Mouse (Mus musculus) c-Kit-positive CD71-negative TER-119-negative erythroid progenitor cells, embryonic 14.5 days (primary cell): ENCODE measurements around the gene Gm10912.
A peak's percentile ranks its signal among the peaks of the same experiment; 100 is the strongest.
"Not testable (repeated sequence)": the region's sequence is repeated elsewhere in the genome, so short reads cannot be mapped to it uniquely, and the experiment has no call there.

Experiments used
- DNase-seq: peaks from one replicate; pipeline ENCODE4 v3.0.0-alpha.2; 2013; ENCODE audit warnings: low read depth

Gene Gm10912

GRCm38 (mm10) chr2:104068450-104068849 is 2.8 kb downstream of the Gm10912 start, which contains the start of gene Gm10799:
Gene Gm10799, minus strand, starts transcription at chr2:104068550.
- not testable (repeated sequence) for DNase-seq

- DNase-seq: peak; percentile 32
These were observed 4.1 kb downstream of the Gm10912 start, which contains the start of gene Cd59b for GRCm38 (mm10) chr2:104069704-104070185. Gene Cd59b, plus strand, starts transcription at chr2:104069849.

DNA sequence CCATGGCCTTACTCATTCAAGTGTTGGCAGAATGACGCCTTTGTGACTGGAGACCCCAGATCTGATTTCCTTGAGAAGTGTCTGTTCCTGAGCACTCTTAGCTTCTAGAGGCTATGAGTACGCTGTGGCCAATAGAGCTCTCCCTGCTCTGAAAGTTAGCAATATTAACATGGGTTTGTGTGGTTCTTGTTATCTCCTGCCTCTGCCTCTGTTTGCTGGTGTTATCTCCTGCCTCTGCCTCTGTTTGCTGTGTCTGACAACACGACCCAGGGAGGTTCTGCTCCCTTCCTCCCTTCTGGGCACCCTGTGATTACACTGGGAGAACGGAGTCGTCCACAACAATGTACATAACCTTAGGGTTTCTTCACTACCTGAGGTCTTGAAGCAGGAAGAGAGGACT is 12.7 kb downstream of the Gm10912 start:
- not testable (repeated sequence) for DNase-seq

GRCm38 (mm10) chr2:104081436-104082050 is 15.9 kb downstream of the Gm10912 start:
- DNase-seq: not testable (repeated sequence)

DNA sequence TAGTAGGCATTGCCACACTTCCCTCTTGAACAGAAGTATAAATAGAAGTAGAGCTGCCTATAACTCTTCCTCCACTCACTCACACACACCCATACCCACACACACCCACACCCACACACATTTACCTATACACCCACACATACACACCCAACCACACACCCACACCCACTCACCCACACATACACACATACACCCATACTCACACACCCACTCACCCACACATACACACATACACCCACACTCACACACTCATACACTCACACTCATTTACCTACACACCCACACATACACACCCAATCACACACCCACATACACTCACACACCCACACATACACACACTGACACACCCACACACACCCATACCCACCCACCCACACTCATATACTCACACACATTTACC is 16.8 kb downstream of the Gm10912 start:
- no peak for DNase-seq

DNA sequence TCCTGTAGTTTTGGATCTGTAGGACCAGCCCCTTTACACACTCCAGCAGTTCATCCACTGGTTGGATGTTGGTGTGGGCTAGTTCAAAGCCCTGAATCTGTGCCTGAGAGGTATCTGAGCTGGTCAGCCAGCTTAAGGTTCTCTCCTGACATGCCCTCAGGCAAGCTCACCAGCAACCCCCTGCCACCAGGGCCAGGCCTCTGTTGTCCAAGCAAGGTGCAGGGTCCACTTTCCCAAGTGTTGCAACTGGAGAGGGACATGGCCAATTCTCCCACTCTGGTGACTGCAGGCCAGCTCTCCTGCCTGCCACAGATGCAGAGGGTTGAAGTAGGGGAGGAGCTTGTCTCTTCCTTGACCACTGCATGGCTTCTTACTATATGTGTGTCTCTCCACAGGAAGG is 18.4 kb downstream of the Gm10912 start:
- DNase-seq: not testable (repeated sequence)

- not testable (repeated sequence) for DNase-seq
These were observed 21.9 kb downstream of the Gm10912 start for GRCm38 (mm10) chr2:104087562-104087961.

- no peak for DNase-seq
These were observed 27.7 kb downstream of the Gm10912 start for GRCm38 (mm10) chr2:104093305-104093704.

GRCm38 (mm10) chr2:104095741-104096213 is 30.2 kb downstream of the Gm10912 start, which contains the start of gene Cd59a:
Gene Cd59a, plus strand, starts transcription at chr2:104095801.
- peak; percentile 77 for DNase-seq

DNA sequence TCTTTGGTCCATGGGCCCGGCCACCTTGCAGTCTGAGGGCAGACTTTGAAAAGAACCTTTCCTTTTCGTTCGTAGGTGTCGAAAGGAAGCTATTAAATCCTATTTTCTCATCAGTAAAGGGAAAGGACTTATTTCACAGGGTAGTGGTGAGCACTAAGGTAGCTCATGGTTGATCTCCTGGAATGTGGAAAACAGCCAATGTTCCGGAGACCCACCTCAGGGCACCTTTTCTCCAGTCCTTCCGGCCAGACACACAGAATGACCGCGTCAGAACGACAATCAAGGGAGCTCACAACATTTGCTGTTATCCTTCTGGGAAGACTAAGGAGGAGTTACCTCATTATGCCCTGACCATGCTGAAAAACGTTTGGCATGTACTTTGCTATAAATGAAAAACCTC is 30.6 kb downstream of the Gm10912 start:
- no peak for DNase-seq

GRCm38 (mm10) chr2:104096796-104097195 is 31.2 kb downstream of the Gm10912 start:
- DNase-seq: not testable (repeated sequence)

- not testable (repeated sequence) for DNase-seq
These were observed 31.8 kb downstream of the Gm10912 start for GRCm38 (mm10) chr2:104097396-104097795.

DNA sequence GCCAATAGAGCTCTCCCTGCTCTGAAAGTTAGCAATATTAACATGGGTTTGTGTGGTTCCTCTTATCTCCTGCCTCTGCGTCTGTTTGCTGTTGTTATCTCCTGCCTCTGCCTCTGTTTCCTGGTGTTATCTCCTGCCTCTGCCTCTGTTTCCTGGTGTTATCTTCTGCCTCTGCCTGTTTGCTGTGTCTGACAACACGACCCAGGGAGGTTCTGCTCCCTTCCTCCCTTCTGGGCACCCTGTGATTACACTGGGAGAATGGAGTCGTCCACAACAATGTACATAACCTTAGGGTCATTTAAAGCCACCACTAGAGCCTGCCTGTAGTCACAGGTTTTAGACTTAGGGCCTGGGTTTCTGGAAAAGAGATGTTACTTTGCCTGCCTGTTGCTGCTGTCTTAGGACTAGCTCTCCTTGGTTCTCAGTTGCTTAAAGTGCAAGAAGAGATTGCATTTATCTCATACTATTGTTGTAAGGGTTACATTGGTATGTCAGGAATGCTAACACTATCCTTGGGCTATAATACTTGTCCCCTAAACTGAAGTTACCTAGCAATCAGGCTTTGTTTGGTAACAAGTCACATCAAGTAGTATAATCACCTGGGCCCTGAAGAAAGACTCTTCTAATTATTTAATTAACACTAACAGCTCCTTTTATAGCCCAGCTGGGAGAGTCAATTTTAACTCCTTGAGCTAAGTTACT is 33.1 kb downstream of the Gm10912 start:
- no peak for DNase-seq

DNA sequence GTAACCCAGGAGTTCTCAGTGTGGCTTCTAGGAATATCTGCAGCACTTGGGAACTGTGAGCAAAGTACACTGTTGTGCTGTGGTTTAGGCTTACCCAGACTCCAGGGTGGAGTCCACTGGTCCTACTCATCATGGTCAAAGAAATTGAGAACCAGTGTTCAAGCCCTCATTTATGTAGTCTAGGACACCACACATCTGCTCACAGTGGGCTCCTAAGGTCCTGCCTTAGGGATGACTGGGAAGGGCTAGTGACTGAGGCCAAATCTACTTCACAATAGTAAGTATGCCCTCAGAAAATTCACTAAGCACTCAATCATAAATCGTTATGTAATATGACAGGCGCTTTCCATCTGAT is 33.6 kb downstream of the Gm10912 start:
- no peak for DNase-seq

- DNase-seq: no peak
These were observed 34.3 kb downstream of the Gm10912 start for GRCm38 (mm10) chr2:104099946-104100345.

GRCm38 (mm10) chr2:104104800-104105199 is 39.2 kb downstream of the Gm10912 start:
- no peak for DNase-seq

GRCm38 (mm10) chr2:104109021-104109420 is 43.4 kb downstream of the Gm10912 start:
- not testable (repeated sequence) for DNase-seq

DNA sequence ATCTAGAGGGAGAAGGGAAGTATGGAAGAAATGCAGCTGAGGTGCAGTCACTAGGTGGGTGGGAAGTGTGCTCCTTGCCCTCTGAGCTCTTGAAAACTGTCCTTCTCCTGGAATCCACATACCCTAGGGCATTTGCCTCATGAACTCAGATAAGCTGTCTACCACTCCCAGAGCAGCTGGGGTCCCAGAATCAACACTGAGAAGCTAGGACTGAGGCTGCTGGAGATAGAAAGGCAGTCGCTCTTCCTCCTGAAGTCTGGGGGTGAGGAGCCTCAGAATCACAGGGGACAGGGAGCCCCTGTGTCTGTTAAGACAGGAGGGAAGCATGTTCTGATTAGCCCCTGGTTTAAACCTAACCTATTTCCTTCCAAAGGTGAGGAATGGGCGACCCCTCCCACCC is 43.9 kb downstream of the Gm10912 start:
- no peak for DNase-seq

DNA sequence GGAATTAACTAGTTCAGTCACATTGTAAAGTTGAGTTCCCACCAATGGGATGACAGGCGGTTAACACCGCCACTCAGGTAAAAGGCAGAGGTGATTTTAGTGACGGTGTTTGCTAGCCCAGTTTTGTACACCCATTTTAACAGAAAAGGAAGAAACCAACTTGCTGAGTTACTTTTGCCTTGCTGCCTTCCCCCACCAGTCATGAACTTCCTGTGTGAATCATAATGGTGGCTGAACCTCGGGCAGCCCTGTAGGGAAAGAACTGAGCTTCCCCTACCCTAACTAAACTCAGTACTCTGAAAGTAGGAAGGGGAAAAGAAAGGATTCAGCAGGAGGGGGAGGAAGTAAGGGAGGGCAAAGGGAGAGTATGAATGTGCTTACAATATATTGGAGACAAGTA is 44.4 kb downstream of the Gm10912 start:
- no peak for DNase-seq

DNA sequence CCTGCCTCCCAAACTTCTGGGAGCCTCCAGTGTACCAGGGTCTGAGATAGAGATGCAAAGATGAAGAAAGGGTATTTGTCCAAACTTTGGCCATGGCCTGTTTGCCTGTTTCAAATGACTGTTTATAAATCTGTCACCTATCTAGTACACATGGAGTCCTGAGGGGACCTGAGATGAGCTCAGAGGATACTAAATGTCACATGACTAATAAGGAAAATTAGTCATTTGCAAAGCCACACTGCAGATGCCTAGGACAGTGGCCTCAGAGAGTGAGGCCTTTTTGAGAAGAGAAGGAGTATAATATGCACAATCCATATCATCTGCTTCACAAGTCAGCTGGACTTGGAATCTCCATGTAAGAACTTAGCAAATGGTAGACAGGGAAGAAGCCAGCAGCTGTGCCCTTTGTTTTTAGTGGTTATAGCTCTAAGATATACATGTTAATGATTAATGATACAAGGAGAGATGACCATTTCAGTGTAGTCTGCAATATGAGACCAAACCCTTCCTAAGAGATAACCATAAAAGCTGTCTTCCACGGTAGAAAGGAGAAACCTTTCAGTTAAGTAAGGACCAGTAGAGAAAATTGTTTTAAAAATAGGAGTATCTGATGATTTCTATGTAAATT is 45.7 kb downstream of the Gm10912 start:
- not testable (repeated sequence) for DNase-seq

- not testable (repeated sequence) for DNase-seq
These were observed 47.9 kb downstream of the Gm10912 start for GRCm38 (mm10) chr2:104113563-104113962.

- DNase-seq: no peak
These were observed 49.3 kb downstream of the Gm10912 start for GRCm38 (mm10) chr2:104114898-104115297.
